Mouse (Mus musculus) layer of hippocampus, postnatal 25 days (tissue): ENCODE measurements around the gene Faiml. TPM values are rescaled to one million over a fixed set of nuclear protein-coding genes. Genes with fewer than 3 reads are reported as not detected.

Experiments used
- DNase-seq, 2 experiments: peaks; one replicate each; pipeline ENCODE4 v3.0.0; 2022; ENCODE audit warnings: mixed read lengths in 2 of 2, low spot score in 1 of 2; ENCODE audit errors: extremely low spot score in 1 of 2
- total RNA-seq, 2 experiments: library from RNA; stranded (reverse); gene quantifications; 2 replicates each; pipeline ENCODE4 v1.2.3; 2021

Faiml gene
- total RNA-seq, 2 experiments from 2014 or later: not detected

GRCm38 (mm10) chr9:99182121-99182520 lies 54.9 kb downstream of the Faiml start:
- DNase-seq: no peak

- no peak for DNase-seq
Observed at GRCm38 (mm10) chr9:99180272-99180671, 56.8 kb downstream of the Faiml start.

Other genes with a start within 250 kb of the Faiml start
- gene Gm1123, start 201.5 kb downstream of the Faiml start, total RNA-seq: under 1 TPM in 1 of 2 experiments, not detected in 1; 0.40 TPM
- 10 to 100 TPM; 25.3 to 26.7 TPM for gene Pik3cb, start 96.6 kb downstream of the Faiml start, total RNA-seq
- 10 to 100 TPM; 15.8 to 29.3 TPM for gene Cep70, start 6.1 kb upstream of the Faiml start, total RNA-seq
- gene Esyt3, start 121.3 kb upstream of the Faiml start, total RNA-seq: 1 to 10 TPM; 1.8 to 2.2 TPM
- gene Mras, start 200.1 kb upstream of the Faiml start, total RNA-seq: 100 to 1,000 TPM; 134 to 138 TPM
- gene Nme9, start 214.2 kb upstream of the Faiml start, total RNA-seq: under 1 TPM; 0.30 to 0.56 TPM